Mouse (Mus musculus) forebrain, embryonic 13.5 days (tissue): ENCODE data around the gene Med20. TPM values are rescaled to one million over a fixed set of nuclear protein-coding genes. Genes with fewer than 3 reads are reported as not detected.
"Not testable (repeated sequence)": the region's sequence is repeated elsewhere in the genome, so short reads cannot be mapped to it uniquely, and the experiment has no call there.

ENCODE experiments used
- ATAC-seq: fragments of 200-750 bp; cut with Nextera tagmentation; 2 replicates; pipeline ENCODE4 v1.8.0; 2017
- H3K27ac ChIP-seq: fragments of 300-500 bp; sonication (generic); 2 replicates; pipeline ENCODE4 v1.5.1; 2015; ENCODE audit warnings: inconsistent platforms, mild to moderate bottlenecking, moderate library complexity
- H3K27me3 ChIP-seq: fragments of 300-500 bp; sonication (generic); 2 replicates; pipeline ENCODE4 v1.6.1; 2015; ENCODE audit warnings: mild to moderate bottlenecking, inconsistent platforms
- H3K36me3 ChIP-seq: fragments of 300-500 bp; sonication (generic); 2 replicates; pipeline ENCODE4 v1.6.1; 2015; ENCODE audit warnings: mild to moderate bottlenecking, inconsistent platforms; ENCODE audit not compliant: poor library complexity, severe bottlenecking
- H3K4me1 ChIP-seq: fragments of 300-500 bp; sonication (generic); 2 replicates; pipeline ENCODE4 v1.6.1; 2015; ENCODE audit warnings: inconsistent platforms
- H3K4me2 ChIP-seq: fragments of 300-500 bp; sonication (generic); 2 replicates; pipeline ENCODE4 v1.6.1; 2015; ENCODE audit warnings: inconsistent platforms, mild to moderate bottlenecking, moderate library complexity
- H3K4me3 ChIP-seq: fragments of 300-500 bp; sonication (generic); 2 replicates; pipeline ENCODE4 v1.5.1; 2015; ENCODE audit warnings: mild to moderate bottlenecking, inconsistent platforms
- H3K9ac ChIP-seq: fragments of 300-500 bp; sonication (generic); 2 replicates; pipeline ENCODE4 v1.6.1; 2015; ENCODE audit warnings: mild to moderate bottlenecking, inconsistent platforms
- H3K9me3 ChIP-seq: fragments of 300-500 bp; sonication (generic); replicated peaks from 2 replicates; pipeline ENCODE4 v1.6.1; 2016; ENCODE audit warnings: inconsistent platforms
- WGBS: fragments of 180-500 bp; shearing (Covaris S2); methylation state at CpG from one replicate; pipeline ENCODE4 v1.1.7; 2015; 5-methylcytosine and 5-hydroxymethylcytosine counted together
- polyA plus RNA-seq: library from polyadenylated mRNA; unstranded; fragments of >200 nt; fragmentation: Nextera tagmentation; extraction: Ambion mirVana; gene quantifications from 2 replicates; pipeline ENCODE4 v1.2.1, GENCODE M21; 2015

Med20 gene
- polyA plus RNA-seq, 1 experiment from 2014 or later, result 45.2 TPM

GRCm38 (mm10) chr17:47597838-47598579, 13.4 kb upstream of the Med20 start:
- 0 out of 2 replicates have a peak overlapping the region, but pooled peaks have one; percentile 26 for H3K9ac ChIP-seq
- ATAC-seq, result no peak
- no peaks in the 10 kb centered on the region for H3K9me3 ChIP-seq
- peak overlapping the region; percentile 21 for H3K27ac ChIP-seq
- peaks cover 42% of the 10 kb centered on the region for H3K4me1 ChIP-seq
- 24% methylated on average over 10 of the region's 10 CpGs for WGBS
- H3K36me3 ChIP-seq, result peaks cover 48% of the 10 kb centered on the region
- no peak overlapping the region; the same call in 1 of the 2 replicates for H3K4me2 ChIP-seq
- no peaks in the 10 kb centered on the region for H3K27me3 ChIP-seq
- no peak overlapping the region for H3K4me3 ChIP-seq

DNA sequence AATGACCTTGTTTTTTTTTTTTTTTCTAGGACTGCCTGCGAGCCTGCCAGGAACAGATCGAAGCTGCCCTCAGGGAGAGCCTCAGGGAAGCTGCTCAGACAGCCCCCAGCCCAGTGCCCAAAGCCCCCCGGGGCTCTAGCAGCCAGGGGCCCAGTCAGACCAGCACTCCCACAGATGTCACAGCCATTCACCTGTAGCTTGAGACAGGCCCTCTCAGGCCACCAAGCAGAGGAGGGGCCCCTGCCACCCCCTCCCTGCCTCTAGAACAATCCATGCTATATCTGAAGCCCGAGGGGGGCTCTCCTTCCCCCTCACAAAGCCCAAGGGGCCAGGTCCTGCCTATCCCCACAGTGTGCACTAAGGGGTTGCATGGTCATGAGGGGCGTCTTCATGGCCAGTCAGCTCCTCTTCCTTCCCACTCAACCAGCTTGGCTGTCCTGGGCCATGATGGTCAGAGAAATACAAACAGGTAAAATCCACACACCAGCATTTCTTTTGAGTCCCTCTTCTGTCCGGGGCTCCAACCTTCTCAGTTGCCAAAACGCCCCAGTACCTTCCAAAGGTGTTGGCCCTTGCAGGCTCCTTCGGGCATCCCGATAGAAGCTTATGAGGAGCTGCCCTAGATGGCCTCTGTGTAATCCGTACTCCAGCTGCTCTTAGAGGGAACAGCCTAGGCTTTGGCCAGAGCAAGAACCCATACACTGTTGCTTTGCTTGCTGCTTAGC, 12.6 kb upstream of the Med20 start:
- not testable (repeated sequence) for H3K27ac ChIP-seq, H3K4me2 ChIP-seq, H3K4me3 ChIP-seq, H3K27me3 ChIP-seq, ATAC-seq, H3K9me3 ChIP-seq, H3K9ac ChIP-seq
- Histone ChIP-seq H3K36me3 (peaks cover 52% of the 10 kb centered on the region), H3K4me1 (peaks cover 42% of the 10 kb centered on the region)
- 91% methylated on average over 10 of the region's 10 CpGs for WGBS

DNA sequence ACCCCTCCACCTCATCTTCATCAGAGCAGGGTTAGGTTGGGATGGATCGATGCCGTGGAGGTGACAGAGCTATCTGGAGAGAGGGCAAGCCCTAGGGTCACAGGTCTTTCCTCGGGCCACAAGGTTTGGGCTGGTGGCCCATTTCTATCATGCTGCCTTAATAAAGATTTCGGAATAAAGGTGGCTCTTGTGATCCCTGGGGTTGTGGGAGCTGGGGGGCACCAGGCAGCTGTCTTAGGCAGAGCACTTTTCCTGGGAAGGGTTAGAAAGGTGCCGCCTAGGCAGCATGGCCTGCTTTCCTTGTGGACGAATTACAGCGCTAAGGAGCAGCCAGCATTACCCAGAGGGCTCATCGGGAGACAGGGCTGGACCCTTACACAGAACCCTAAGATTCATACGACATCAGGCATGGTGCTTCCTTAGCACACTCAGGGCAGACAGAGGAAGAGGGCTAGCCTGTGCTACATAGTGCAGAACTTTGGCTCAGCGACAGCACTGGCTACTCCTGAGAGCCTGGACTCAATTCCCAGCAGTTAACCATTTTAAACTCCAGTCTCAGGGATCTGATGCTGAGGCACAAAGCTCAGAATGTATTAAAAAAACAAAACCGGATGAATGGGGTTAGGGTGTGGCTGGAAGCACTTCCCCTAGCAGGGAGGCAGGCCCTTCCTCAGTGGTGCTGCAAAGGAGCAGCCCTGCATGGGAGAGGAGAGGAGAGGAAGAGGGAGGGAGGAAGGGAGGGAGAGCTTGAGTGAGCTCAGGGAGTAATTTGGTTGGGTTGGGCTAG, 11.7 kb upstream of the Med20 start:
- peaks cover 62% of the 10 kb centered on the region for H3K36me3 ChIP-seq
- ATAC-seq, result no peak

DNA sequence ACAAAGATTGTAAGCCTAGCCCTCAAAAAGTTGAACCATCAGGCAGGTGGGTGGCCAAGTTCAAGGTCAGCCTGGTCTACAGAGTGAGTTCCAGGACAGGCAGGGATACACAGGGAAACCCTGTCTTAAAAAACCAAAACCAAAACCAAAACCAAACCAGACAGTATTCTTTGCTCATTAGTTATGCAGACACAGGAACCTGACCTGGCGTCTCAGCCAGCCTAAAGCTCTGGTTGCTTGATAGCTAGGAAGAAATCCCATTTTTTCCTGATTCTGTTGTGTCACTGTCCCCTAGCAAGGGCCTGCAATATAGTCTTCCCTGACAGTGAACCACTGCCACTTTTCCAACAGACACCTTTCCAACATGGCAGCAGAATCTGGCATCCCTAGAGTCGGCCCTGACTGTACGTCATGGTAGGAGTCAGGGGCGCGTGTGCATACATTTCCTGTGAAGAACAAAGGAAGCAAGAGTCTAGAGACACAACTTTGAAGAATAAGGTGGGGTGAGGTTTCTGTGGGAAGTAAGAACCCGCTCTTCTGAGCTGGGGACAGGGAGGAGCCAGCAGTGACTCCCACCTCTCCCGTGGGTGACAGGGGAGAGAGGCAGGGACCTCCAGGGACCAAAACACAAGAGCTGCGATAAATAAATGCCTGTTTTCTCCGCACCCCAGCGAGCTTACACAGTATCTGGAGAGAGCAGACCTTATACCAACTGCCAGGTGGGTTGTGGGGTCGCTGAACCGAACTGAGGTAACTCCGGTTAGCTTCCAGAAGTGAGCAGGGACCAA, 10.6 kb upstream of the Med20 start:
- no peaks in the 10 kb centered on the region for H3K27me3 ChIP-seq
- H3K4me1 ChIP-seq, result peaks cover 22% of the 10 kb centered on the region
- no peak overlapping the region for H3K4me2 ChIP-seq
- no peak overlapping the region for H3K27ac ChIP-seq
- H3K9ac ChIP-seq, result no peak overlapping the region
- 90% methylated on average over 13 of the region's 13 CpGs for WGBS
- H3K9me3 ChIP-seq, result no peaks in the 10 kb centered on the region
- peaks cover 73% of the 10 kb centered on the region for H3K36me3 ChIP-seq
- no peak for ATAC-seq
- H3K4me3 ChIP-seq, result no peak overlapping the region

More for the DNA sequence above, 11.7 kb upstream of the Med20 start:
- Histone ChIP-seq H3K4me1 (peaks cover 33% of the 10 kb centered on the region), H3K27me3 (no peaks in the 10 kb centered on the region), H3K4me2 (no peak overlapping the region), H3K9me3 (no peaks in the 10 kb centered on the region), H3K4me3 (no peak overlapping the region), H3K27ac (0 out of 2 replicates have a peak overlapping the region, but pooled peaks have one; percentile 10), H3K9ac (no peak overlapping the region)
- WGBS, result 82% methylated on average over 11 of the region's 11 CpGs

DNA sequence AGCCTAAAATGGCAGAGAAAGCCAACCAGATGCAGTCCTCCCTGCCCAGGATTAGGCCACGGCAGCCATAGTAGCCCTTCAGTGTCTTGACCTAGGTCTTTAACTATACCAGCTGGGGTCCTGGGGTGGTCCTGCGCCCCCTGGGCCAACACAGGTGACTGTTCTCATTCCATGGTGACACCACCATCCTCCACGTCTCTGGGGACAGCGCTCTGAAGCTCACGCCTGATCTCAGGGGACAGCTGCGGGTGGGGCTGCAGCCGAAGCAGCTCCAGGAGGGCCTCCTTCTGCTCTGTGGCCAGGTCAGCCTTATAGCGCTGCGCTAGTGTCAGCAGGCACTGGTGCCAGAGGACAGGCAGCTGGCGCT, 10.0 kb upstream of the Med20 start:
- Histone ChIP-seq H3K4me2 (no peak overlapping the region), H3K27me3 (no peaks in the 10 kb centered on the region), H3K36me3 (peaks cover 79% of the 10 kb centered on the region), H3K9me3 (no peaks in the 10 kb centered on the region), H3K4me1 (peaks cover 16% of the 10 kb centered on the region), H3K9ac (no peak overlapping the region), H3K27ac (no peak overlapping the region), H3K4me3 (no peak overlapping the region)
- no peak for ATAC-seq
- 96% methylated on average over 10 of the region's 10 CpGs for WGBS

GRCm38 (mm10) chr17:47602289-47602688, 9.1 kb upstream of the Med20 start:
- Histone ChIP-seq H3K4me1 (peaks cover 7% of the 10 kb centered on the region), H3K27me3 (no peaks in the 10 kb centered on the region), H3K9me3 (no peaks in the 10 kb centered on the region), H3K9ac (no peak overlapping the region), H3K4me2 (no peak overlapping the region), H3K27ac (no peak overlapping the region), H3K36me3 (peaks cover 88% of the 10 kb centered on the region), H3K4me3 (no peak overlapping the region)
- ATAC-seq, result no peak
- 94% methylated on average over 11 of the region's 11 CpGs for WGBS

DNA sequence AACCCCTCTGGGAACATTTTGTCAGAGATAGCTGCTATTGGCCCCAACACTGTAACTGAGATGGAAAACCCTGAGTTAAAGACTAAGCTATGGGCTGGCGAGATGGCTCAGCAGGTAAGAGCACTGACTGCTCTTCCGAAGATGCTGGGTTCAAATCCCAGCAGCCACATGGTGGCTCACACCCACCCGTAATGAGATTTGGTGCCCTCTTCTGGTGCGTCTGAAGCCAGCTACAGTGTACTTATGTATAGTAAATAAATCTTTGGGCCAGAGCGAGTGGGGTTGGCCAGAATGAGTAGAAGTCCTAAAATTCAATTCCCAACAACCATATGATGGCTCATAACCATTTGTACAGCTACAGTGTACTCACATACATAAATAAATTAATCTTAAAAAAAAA, 5.2 kb upstream of the Med20 start:
- Histone ChIP-seq H3K27ac (no peak overlapping the region), H3K27me3 (no peaks in the 10 kb centered on the region), H3K36me3 (peaks cover 74% of the 10 kb centered on the region), H3K9me3 (no peaks in the 10 kb centered on the region), H3K4me1 (peaks cover 14% of the 10 kb centered on the region), H3K4me3 (no peak overlapping the region), H3K9ac (no peak overlapping the region), H3K4me2 (no peak overlapping the region)
- WGBS, result 71% methylated on average over 5 of the region's 5 CpGs
- ATAC-seq, result no peak

- peaks cover 31% of the 10 kb centered on the region for H3K4me1 ChIP-seq
- H3K36me3 ChIP-seq, result peaks cover 57% of the 10 kb centered on the region
- no peak for ATAC-seq
- no peaks in the 10 kb centered on the region for H3K9me3 ChIP-seq
- WGBS, result 95% methylated on average over 4 of the region's 4 CpGs
- no peak overlapping the region for H3K4me2 ChIP-seq
- H3K27ac ChIP-seq, result no peak overlapping the region
- H3K27me3 ChIP-seq, result no peaks in the 10 kb centered on the region
- no peak overlapping the region for H3K9ac ChIP-seq
- H3K4me3 ChIP-seq, result no peak overlapping the region
These were observed 2.2 kb upstream of the Med20 start for GRCm38 (mm10) chr17:47609182-47609581.

DNA sequence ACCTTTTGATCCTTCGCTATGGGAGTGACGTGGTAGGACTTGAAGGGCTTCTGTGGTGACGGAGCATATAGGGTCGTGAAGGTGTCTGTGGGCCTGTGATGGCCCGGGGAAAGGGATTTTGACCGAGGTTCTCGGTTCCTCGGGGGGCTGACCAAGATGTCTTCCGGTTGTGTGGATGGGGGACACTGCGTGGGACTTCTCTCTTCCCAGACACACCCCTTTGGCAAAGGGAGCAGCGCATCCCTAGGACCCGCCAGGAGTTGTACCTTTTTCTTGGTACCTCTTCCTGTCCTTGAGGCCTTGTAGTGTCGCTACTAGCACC, 240 bp downstream of the Med20 start:
- Histone ChIP-seq H3K9ac (peak overlapping the region; percentile 80), H3K36me3 (peaks cover 49% of the 10 kb centered on the region), H3K27ac (no peak overlapping the region), H3K4me1 (peaks cover 31% of the 10 kb centered on the region), H3K4me3 (peak overlapping the region; percentile 87), H3K27me3 (no peaks in the 10 kb centered on the region), H3K9me3 (no peaks in the 10 kb centered on the region), H3K4me2 (peak overlapping the region; percentile 94)
- no peak for ATAC-seq
- WGBS, result under 1% methylated on average over 13 of the region's 13 CpGs

- Histone ChIP-seq H3K4me1 (peaks cover 31% of the 10 kb centered on the region), H3K27ac (no peak overlapping the region), H3K27me3 (no peaks in the 10 kb centered on the region), H3K4me2 (no peak overlapping the region), H3K4me3 (no peak overlapping the region), H3K9me3 (no peaks in the 10 kb centered on the region), H3K9ac (no peak overlapping the region), H3K36me3 (peaks cover 44% of the 10 kb centered on the region)
- WGBS, result 82% methylated on average over 1 of the region's 1 CpGs
- ATAC-seq, result no peak
These were observed 2.6 kb downstream of the Med20 start for GRCm38 (mm10) chr17:47614018-47614417.

DNA sequence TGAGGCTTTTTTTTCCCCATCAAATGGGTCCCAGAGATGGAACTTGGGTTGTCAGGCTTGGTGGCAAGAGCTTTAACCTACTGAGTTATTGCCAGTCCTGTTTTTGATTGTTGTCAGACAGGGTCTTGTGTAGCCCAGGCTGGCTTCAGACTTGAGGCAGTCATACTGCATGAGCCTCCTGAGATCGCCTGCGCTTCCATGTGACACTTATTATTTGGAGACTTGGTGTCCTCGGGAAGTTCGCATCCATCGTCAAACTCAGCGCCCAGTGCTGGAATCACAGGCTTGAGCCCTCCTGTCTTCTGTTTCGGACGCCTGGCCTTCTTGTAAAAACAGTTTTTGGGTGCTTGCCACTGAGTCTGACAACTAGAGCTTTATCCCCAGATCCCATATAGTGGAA, 4.7 kb downstream of the Med20 start:
- H3K9me3 ChIP-seq, result no peaks in the 10 kb centered on the region
- 93% methylated on average over 8 of the region's 8 CpGs for WGBS
- no peak overlapping the region for H3K27ac ChIP-seq
- H3K4me2 ChIP-seq, result no peak overlapping the region
- H3K36me3 ChIP-seq, result peaks cover 62% of the 10 kb centered on the region
- H3K27me3 ChIP-seq, result no peaks in the 10 kb centered on the region
- no peak for ATAC-seq
- no peak overlapping the region for H3K9ac ChIP-seq
- H3K4me1 ChIP-seq, result peaks cover 17% of the 10 kb centered on the region
- no peak overlapping the region for H3K4me3 ChIP-seq
